Mouse (Mus musculus): ENCODE data around the gene Zfp300. TPM values are rescaled to one million over a fixed set of nuclear protein-coding genes. Genes with fewer than 3 reads are reported as not detected.

Gene Zfp300
- polyA plus RNA-seq (2015; fragmentation: Nextera tagmentation; extraction: Ambion mirVana), result 0.32 and 0.70 TPM in 2 replicates

- DNase-seq (ENCODE audit: low spot score), result peak; percentile 70
These were observed at the start of gene Zfp300 for GRCm38 (mm10) chrX:21088983-21089866. Gene Zfp300, minus strand, starts transcription at chrX:21089527.

- DNase-seq (ENCODE audit: low spot score), result no peak
These were observed 26.2 kb upstream of the Zfp300 start, which contains the start of gene Ssxa1 for GRCm38 (mm10) chrX:21115520-21115919. Gene Ssxa1, plus strand, starts transcription at chrX:21115820.

- DNase-seq (ENCODE audit: low spot score), result no peak
These were observed 526 bp upstream of the Zfp300 start for GRCm38 (mm10) chrX:21089867-21090239.

- DNase-seq (ENCODE audit: low spot score), result no peak
These were observed 713 bp downstream of the Zfp300 start for GRCm38 (mm10) chrX:21088645-21088982.

GRCm38 (mm10) chrX:21068106-21068505 is 21.2 kb downstream of the Zfp300 start, which contains the start of gene Spaca5:
Gene Spaca5, plus strand, starts transcription at chrX:21068406.
- DNase-seq (ENCODE audit: low spot score), result no peak

GRCm38 (mm10) chrX:21062544-21062890 is 26.8 kb downstream of the Zfp300 start:
- no peak for DNase-seq (ENCODE audit: low spot score)

GRCm38 (mm10) chrX:21061866-21062543 is 27.3 kb downstream of the Zfp300 start, which contains the start of gene Zfp182:
Gene Zfp182, minus strand, starts transcription at chrX:21062316.
- DNase-seq (ENCODE audit: low spot score), result peak; percentile 81

- no peak for DNase-seq (ENCODE audit: low spot score)
These were observed 27.9 kb downstream of the Zfp300 start for GRCm38 (mm10) chrX:21061460-21061859.

Other genes with a start within 250 kb of the Zfp300 start
- 7.0 and 7.8 TPM in 2 replicates for gene Timp1, start 219.4 kb downstream of the Zfp300 start, polyA plus RNA-seq (2015; fragmentation: Nextera tagmentation; extraction: Ambion mirVana)
- gene Syn1, start 168.5 kb downstream of the Zfp300 start, polyA plus RNA-seq (2015; fragmentation: Nextera tagmentation; extraction: Ambion mirVana), result 0.04 TPM in 1 of 2 replicates, not detected in the other
- gene Cfp, start 158.0 kb downstream of the Zfp300 start, polyA plus RNA-seq (2015; fragmentation: Nextera tagmentation; extraction: Ambion mirVana), result 22.5 and 25.6 TPM in 2 replicates
- gene Elk1, start 138.9 kb downstream of the Zfp300 start, polyA plus RNA-seq (2015; fragmentation: Nextera tagmentation; extraction: Ambion mirVana), result 4.6 and 4.8 TPM in 2 replicates
- 111 and 112 TPM in 2 replicates for gene Uxt, start 127.5 kb downstream of the Zfp300 start, polyA plus RNA-seq (2015; fragmentation: Nextera tagmentation; extraction: Ambion mirVana)
- gene Zfp182, start 27.2 kb downstream of the Zfp300 start, polyA plus RNA-seq (2015; fragmentation: Nextera tagmentation; extraction: Ambion mirVana), result 6.1 and 7.2 TPM in 2 replicates
- not detected in 2 replicates for gene Spaca5, start 21.1 kb downstream of the Zfp300 start, polyA plus RNA-seq (2015; fragmentation: Nextera tagmentation; extraction: Ambion mirVana)
- gene Ssxa1, start 26.3 kb upstream of the Zfp300 start, polyA plus RNA-seq (2015; fragmentation: Nextera tagmentation; extraction: Ambion mirVana), result not detected in 2 replicates
- not detected in 2 replicates for gene Gm21876, start 86.1 kb upstream of the Zfp300 start, polyA plus RNA-seq (2015; fragmentation: Nextera tagmentation; extraction: Ambion mirVana)

All from thymus, postnatal 0 days (tissue).